26 mouse cellular contexts compared by ENCODE assay signal in the genomic region with DNA sequence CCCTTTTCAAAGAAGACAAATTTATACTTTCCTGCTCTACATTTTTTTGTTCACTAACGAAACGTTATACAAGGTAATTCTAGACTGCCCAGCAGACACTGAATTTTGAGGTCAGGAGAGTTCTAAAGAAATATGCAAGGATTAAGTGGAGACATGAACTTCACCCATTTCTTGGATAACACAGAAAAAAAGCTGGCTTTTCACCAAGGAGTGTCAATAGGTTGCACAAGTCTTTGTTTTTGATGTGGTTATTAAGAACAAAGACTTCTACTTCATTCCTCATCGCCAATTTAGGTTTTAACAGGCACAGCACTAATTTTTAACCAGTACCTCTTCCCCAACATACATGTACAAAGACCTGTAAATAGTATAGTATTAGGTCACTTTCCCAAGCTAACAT. TPM values are rescaled to one million over a fixed set of nuclear protein-coding genes. Genes with fewer than 3 reads are reported as not detected.
DNase-seq lines count a peak whose midpoint lies in the region; ATAC-seq and TF ChIP-seq lines count a peak whose summit lies in the region.
"Had no signal": no experiment of that assay in that cellular context is flagged by ENCODE, and none has a peak within 500 bp of the region (broad histone marks: within the 10 kb centered on the region; RNA-seq: fewer than 3 reads in every experiment).

No protein-coding gene starts in this region.

- H3K4me3 ChIP-seq in limb, embryonic 12.5 days (replicated peaks), result no peak overlapping the region
- H3K4me3 ChIP-seq in limb, embryonic 10.5 days, result no peak overlapping the region
- no peak overlapping the region for H3K4me3 ChIP-seq in lung, postnatal 0 days (ENCODE audit: low read depth, low read length)
- H3K4me3 ChIP-seq in embryonic facial prominence, embryonic 14.5 days (ENCODE audit: low read depth, low read length), result no peak overlapping the region
- H3K4me3 ChIP-seq: gastrocnemius, adult 2 months; limb, embryonic 15.5 days; megakaryocyte, embryonic 14.5 days; midbrain, embryonic 12.5 days; neural tube, embryonic 15.5 days; stomach, embryonic 15.5 days had no signal

- no peak overlapping the region for H3K27ac ChIP-seq in limb, embryonic 12.5 days
- H3K27ac ChIP-seq in limb, embryonic 10.5 days, result no peak overlapping the region
- no peak overlapping the region for H3K27ac ChIP-seq in lung, postnatal 0 days (ENCODE audit: low read length)
- no peak overlapping the region for H3K27ac ChIP-seq in embryonic facial prominence, embryonic 14.5 days (replicated peaks; ENCODE audit: low read depth, low read length)
- H3K27ac ChIP-seq: hindbrain, embryonic 13.5 days; limb, embryonic 15.5 days; midbrain, embryonic 12.5 days; neural tube, embryonic 15.5 days; stomach, embryonic 15.5 days had no signal

- H3K27me3 ChIP-seq in limb, embryonic 12.5 days, result no peaks in the 10 kb centered on the region
- H3K27me3 ChIP-seq in limb, embryonic 10.5 days (ENCODE audit: low read depth, poor library complexity, severe bottlenecking), result no peaks in the 10 kb centered on the region
- no peaks in the 10 kb centered on the region for H3K27me3 ChIP-seq in lung, postnatal 0 days (replicated peaks; ENCODE audit: insufficient read depth, low read length)
- H3K27me3 ChIP-seq in embryonic facial prominence, embryonic 14.5 days (replicated peaks; ENCODE audit: control insufficient read depth, insufficient read depth, low read length), result no peaks in the 10 kb centered on the region
- H3K27me3 ChIP-seq: hindbrain, embryonic 13.5 days; limb, embryonic 15.5 days; megakaryocyte, embryonic 14.5 days; midbrain, embryonic 12.5 days; neural tube, embryonic 15.5 days; stomach, embryonic 15.5 days had no signal

- TF ChIP-seq EP300 in lung, postnatal 0 days (IDR thresholded peaks at IDR 0.05), result no peak

- TF ChIP-seq CTCF in lung, postnatal 0 days (IDR thresholded peaks at IDR 0.05), result no peak

- peaks cover 22% of the 10 kb centered on the region for H3K4me1 ChIP-seq in limb, embryonic 12.5 days (replicated peaks)
- H3K4me1 ChIP-seq in limb, embryonic 10.5 days, result peaks cover 21% of the 10 kb centered on the region
- peaks cover 5% of the 10 kb centered on the region; the same call in 1 of the 2 replicates for H3K4me1 ChIP-seq in lung, postnatal 0 days (ENCODE audit: insufficient read depth, low read depth, low read length)
- peaks cover 11% of the 10 kb centered on the region for H3K4me1 ChIP-seq in embryonic facial prominence, embryonic 14.5 days (ENCODE audit: control insufficient read depth, insufficient read depth, low read length)

- H3K36me3 ChIP-seq in limb, embryonic 12.5 days, result peaks cover 29% of the 10 kb centered on the region
- peaks cover 52% of the 10 kb centered on the region for H3K36me3 ChIP-seq in limb, embryonic 10.5 days
- H3K36me3 ChIP-seq in lung, postnatal 0 days (ENCODE audit: insufficient read depth, low read length), result peaks cover 11% of the 10 kb centered on the region; the same call in 1 of the 2 replicates
- peaks cover 30% of the 10 kb centered on the region for H3K36me3 ChIP-seq in embryonic facial prominence, embryonic 14.5 days (ENCODE audit: control insufficient read depth, insufficient read depth, low read length)

- 75% methylated on average over 3 of the region's 3 CpGs for whole genome bisulfite sequencing in limb, embryonic 12.5 days
- 82% methylated on average over 3 of the region's 3 CpGs for WGBS in limb, embryonic 10.5 days
- 20% methylated on average over 3 of the region's 3 CpGs for WGBS in lung, postnatal 0 days
- 48% methylated on average over 3 of the region's 3 CpGs for WGBS in embryonic facial prominence, embryonic 14.5 days

- no peak overlapping the region for H3K9ac ChIP-seq in limb, embryonic 12.5 days (replicated peaks)
- no peak overlapping the region for H3K9ac ChIP-seq in lung, postnatal 0 days (replicated peaks; ENCODE audit: low read depth)
- 0 out of 2 replicates have a peak overlapping the region, but pooled peaks have one; percentile 6 for H3K9ac ChIP-seq in embryonic facial prominence, embryonic 14.5 days (ENCODE audit: low read depth, low read length)
- H3K9ac ChIP-seq: hindbrain, embryonic 13.5 days; limb, embryonic 15.5 days; midbrain, embryonic 12.5 days; neural tube, embryonic 15.5 days; stomach, embryonic 15.5 days had no signal

- no peaks in the 10 kb centered on the region for H3K9me3 ChIP-seq in limb, embryonic 12.5 days
- H3K9me3 ChIP-seq in limb, embryonic 10.5 days (replicated peaks), result no peaks in the 10 kb centered on the region
- no peaks in the 10 kb centered on the region for H3K9me3 ChIP-seq in lung, postnatal 0 days (ENCODE audit: low read length)
- no peaks in the 10 kb centered on the region for H3K9me3 ChIP-seq in embryonic facial prominence, embryonic 14.5 days (ENCODE audit: control insufficient read depth, low read length)
- H3K9me3 ChIP-seq: G1E; hindbrain, embryonic 13.5 days; limb, embryonic 15.5 days; megakaryocyte, embryonic 14.5 days; midbrain, embryonic 12.5 days; neural tube, embryonic 15.5 days; stomach, embryonic 15.5 days had no signal

- peak overlapping the region; percentile 1; the same call in 1 of the 2 replicates for H3K4me2 ChIP-seq in limb, embryonic 12.5 days
- no peak overlapping the region for H3K4me2 ChIP-seq in lung, postnatal 0 days (replicated peaks; ENCODE audit: low read depth, low read length)
- H3K4me2 ChIP-seq in embryonic facial prominence, embryonic 14.5 days (ENCODE audit: low read depth, low read length), result no peak overlapping the region
- H3K4me2 ChIP-seq: limb, embryonic 15.5 days had no signal

- ATAC-seq in limb, embryonic 12.5 days (ENCODE audit: insufficient number of reproducible peaks, insufficient read depth, low FRiP score, low TSS enrichment, low read depth), result no peak
- no peak for ATAC-seq in lung, postnatal 0 days
- no peak for ATAC-seq in embryonic facial prominence, embryonic 14.5 days (ENCODE audit: low read depth)
- ATAC-seq: forebrain, embryonic 16.5 days; inflammation-experienced regulatory T-cells, adult 6 months had no signal

- no peak for DNase-seq in limb, embryonic 10.5 days (ENCODE audit: low spot score)
- DNase-seq in lung, postnatal 0 days (ENCODE audit: low spot score), result peak; percentile 23
- DNase-seq in lung, postnatal 14 days, result no peak
- DNase-seq in Muller cell, postnatal 12 days (ENCODE audit: inconsistent ontology term), result peak; percentile 43
- no peak for DNase-seq in embryonic facial prominence, embryonic 14.5 days (ENCODE audit: low spot score)
- DNase-seq in gastrocnemius, postnatal 10 days, result no peak
- no peak for DNase-seq in urinary bladder, postnatal 14 days (ENCODE audit: low spot score)
- DNase-seq: adrenal gland, postnatal 25 days; cerebellum, adult 18-20 months; cerebellum, postnatal 14 days; gastrocnemius, adult 2 months; kidney, adult 11 months; kidney, postnatal 36 days; lung, postnatal 4 days; retina, postnatal 1 day; right cerebral cortex, postnatal 14 days had no signal

RNA-seq across cellular contexts. Expression of a gene that starts 1.7 kb away (rescaled TPM):
- polyA plus RNA-seq in limb, embryonic 12.5 days (2016; fragmentation: Nextera tagmentation; extraction: Ambion mirVana), result 143 and 166 TPM in 2 replicates
- 171 and 183 TPM in 2 replicates for polyA plus RNA-seq in limb, embryonic 10.5 days (2016; fragmentation: Nextera tagmentation; extraction: Ambion mirVana)
- polyA plus RNA-seq in lung, postnatal 0 days (2015; fragmentation: Nextera tagmentation; extraction: Ambion mirVana), result 144 and 146 TPM in 2 replicates
- polyA plus RNA-seq in embryonic facial prominence, embryonic 14.5 days (2014; fragmentation: Nextera tagmentation; extraction: Ambion mirVana), result 144 TPM in 2 replicates
- 10 to 100 TPM; 47.4 to 54.0 TPM for total RNA-seq in gastrocnemius, postnatal 10 days (2021)

RNA-seq across cellular contexts. Expression of a gene that starts 2.7 kb away (rescaled TPM):
- 191 and 212 TPM in 2 replicates for polyA plus RNA-seq in limb, embryonic 12.5 days (2016; fragmentation: Nextera tagmentation; extraction: Ambion mirVana)
- polyA plus RNA-seq in limb, embryonic 10.5 days (2016; fragmentation: Nextera tagmentation; extraction: Ambion mirVana), result 234 and 244 TPM in 2 replicates
- 101 and 118 TPM in 2 replicates for polyA plus RNA-seq in lung, postnatal 0 days (2015; fragmentation: Nextera tagmentation; extraction: Ambion mirVana)
- polyA plus RNA-seq in embryonic facial prominence, embryonic 14.5 days (2014; fragmentation: Nextera tagmentation; extraction: Ambion mirVana), result 207 and 211 TPM in 2 replicates
- total RNA-seq in gastrocnemius, postnatal 10 days (2021), result 100 to 1,000 TPM; 119 to 141 TPM

RNA-seq across cellular contexts. Expression of a gene that starts 22.8 kb away (rescaled TPM):
- 516 and 518 TPM in 2 replicates for polyA plus RNA-seq in limb, embryonic 12.5 days (2016; fragmentation: Nextera tagmentation; extraction: Ambion mirVana)
- 634 and 641 TPM in 2 replicates for polyA plus RNA-seq in limb, embryonic 10.5 days (2016; fragmentation: Nextera tagmentation; extraction: Ambion mirVana)
- 506 and 509 TPM in 2 replicates for polyA plus RNA-seq in lung, postnatal 0 days (2015; fragmentation: Nextera tagmentation; extraction: Ambion mirVana)
- polyA plus RNA-seq in embryonic facial prominence, embryonic 14.5 days (2014; fragmentation: Nextera tagmentation; extraction: Ambion mirVana), result 423 and 451 TPM in 2 replicates
- 100 to 1,000 TPM; 277 to 366 TPM for total RNA-seq in gastrocnemius, postnatal 10 days (2021)

RNA-seq across cellular contexts. Expression of a gene that starts 51.1 kb away (rescaled TPM):
- 201 and 202 TPM in 2 replicates for polyA plus RNA-seq in limb, embryonic 12.5 days (2016; fragmentation: Nextera tagmentation; extraction: Ambion mirVana)
- 308 and 315 TPM in 2 replicates for polyA plus RNA-seq in limb, embryonic 10.5 days (2016; fragmentation: Nextera tagmentation; extraction: Ambion mirVana)
- 80.5 and 93.6 TPM in 2 replicates for polyA plus RNA-seq in lung, postnatal 0 days (2015; fragmentation: Nextera tagmentation; extraction: Ambion mirVana)
- polyA plus RNA-seq in embryonic facial prominence, embryonic 14.5 days (2014; fragmentation: Nextera tagmentation; extraction: Ambion mirVana), result 123 and 127 TPM in 2 replicates
- total RNA-seq in gastrocnemius, postnatal 10 days (2021), result 10 to 100 TPM; 49.3 to 52.8 TPM

RNA-seq across cellular contexts. Expression of a gene that starts 54.2 kb away (rescaled TPM):
- polyA plus RNA-seq in limb, embryonic 12.5 days (2016; fragmentation: Nextera tagmentation; extraction: Ambion mirVana), result 0.44 and 0.50 TPM in 2 replicates
- 0.63 and 0.65 TPM in 2 replicates for polyA plus RNA-seq in limb, embryonic 10.5 days (2016; fragmentation: Nextera tagmentation; extraction: Ambion mirVana)
- polyA plus RNA-seq in lung, postnatal 0 days (2015; fragmentation: Nextera tagmentation; extraction: Ambion mirVana), result 0.10 and 0.17 TPM in 2 replicates
- polyA plus RNA-seq in embryonic facial prominence, embryonic 14.5 days (2014; fragmentation: Nextera tagmentation; extraction: Ambion mirVana), result 0.18 and 0.43 TPM in 2 replicates
- under 1 TPM; 0.09 to 0.11 TPM for total RNA-seq in gastrocnemius, postnatal 10 days (2021)
- polyA plus RNA-seq: G1E had no signal

Comparison
In these comparisons a context has a peak if more than half of its experiments do, and no peak if none do; other contexts are left out.
1. DNase-seq: peak in lung, postnatal 0 days (single experiment) and Muller cell, postnatal 12 days (single experiment); none in limb, embryonic 10.5 days (single experiment), lung, postnatal 14 days (single experiment), embryonic facial prominence, embryonic 14.5 days (single experiment), gastrocnemius, postnatal 10 days (single experiment) and urinary bladder, postnatal 14 days (single experiment).